Mouse (Mus musculus) G1E (cell line): ENCODE data around the gene Wfdc12.

ENCODE experiments used
- CTCF ChIP-seq: IDR thresholded peaks from 2 replicates; pipeline ENCODE4 v1.5.1; 2012; ENCODE audit warnings: low read depth, low read length, inconsistent platforms, mixed read lengths
- GATA1 ChIP-seq: IDR thresholded peaks from 2 replicates; pipeline ENCODE4 v1.6.1; 2012; ENCODE audit warnings: borderline replicate concordance, low read length, inconsistent platforms, mixed read lengths
- TAL1 ChIP-seq: conservative IDR thresholded peaks from 2 replicates; pipeline ENCODE4 v1.6.1; 2012; ENCODE audit warnings: low read depth, low read length, inconsistent platforms, mixed read lengths

GRCm38 (mm10) chr2:164144541-164144940, 45.9 kb downstream of the Wfdc12 start:
- TF ChIP-seq CTCF: no peak
- TF ChIP-seq GATA1: no peak
- no peak for TF ChIP-seq TAL1
